23 mouse cellular contexts compared by ENCODE assay signal in genomic region chr4:89050551-89051199, GRCm38 (mm10).
"Had no signal": no experiment of that assay in that cellular context is flagged by ENCODE, and none has a peak within 500 bp of the region (broad histone marks: within the 10 kb centered on the region; RNA-seq: fewer than 3 reads in every experiment).

No protein-coding gene starts in this region.

- H3K4me3 ChIP-seq: heart, adult 2 months; heart, embryonic 13.5 days; heart, embryonic 15.5 days; hindbrain, embryonic 10.5 days; hindbrain, embryonic 12.5 days; intestine, embryonic 15.5 days; layer of hippocampus, adult 2 months; limb, embryonic 13.5 days; limb, embryonic 15.5 days; liver, embryonic 12.5 days had no signal

- H3K27ac ChIP-seq: heart, adult 2 months; heart, embryonic 13.5 days; heart, embryonic 15.5 days; hindbrain, embryonic 10.5 days; hindbrain, embryonic 12.5 days; hindbrain, embryonic 14.5 days; intestine, embryonic 15.5 days; layer of hippocampus, adult 2 months; limb, embryonic 13.5 days; limb, embryonic 15.5 days; liver, embryonic 12.5 days; liver, embryonic 14.5 days had no signal

- H3K27me3 ChIP-seq: heart, embryonic 13.5 days; heart, embryonic 15.5 days; hindbrain, embryonic 12.5 days; intestine, embryonic 15.5 days; limb, embryonic 13.5 days; limb, embryonic 15.5 days; liver, embryonic 12.5 days had no signal

- H3K36me3 ChIP-seq: heart, embryonic 13.5 days; heart, embryonic 15.5 days; hindbrain, embryonic 10.5 days; hindbrain, embryonic 12.5 days; intestine, embryonic 15.5 days; limb, embryonic 13.5 days; limb, embryonic 15.5 days; liver, embryonic 12.5 days had no signal

- H3K9ac ChIP-seq: heart, embryonic 13.5 days; heart, embryonic 15.5 days; hindbrain, embryonic 12.5 days; hindbrain, embryonic 14.5 days; intestine, embryonic 15.5 days; limb, embryonic 13.5 days; limb, embryonic 15.5 days; liver, embryonic 12.5 days; liver, embryonic 14.5 days had no signal

- DNase-seq: gastrocnemius, postnatal 14 days; gastrocnemius, postnatal 36 days; heart, adult 11 months; heart, adult 2 months; heart, postnatal 14 days; heart, postnatal 4 days; kidney, adult 18-20 months; kidney, adult 8-10 months; kidney, postnatal 10 days; kidney, postnatal 25 days; kidney, postnatal 4 days; left cerebral cortex, postnatal 4 days had no signal

- H3K9me3 ChIP-seq: heart, embryonic 13.5 days; heart, embryonic 15.5 days; hindbrain, embryonic 10.5 days; hindbrain, embryonic 12.5 days; intestine, embryonic 15.5 days; limb, embryonic 13.5 days; limb, embryonic 15.5 days; liver, embryonic 12.5 days had no signal

- H3K4me1 ChIP-seq: heart, embryonic 13.5 days; heart, embryonic 15.5 days; hindbrain, embryonic 10.5 days; hindbrain, embryonic 12.5 days; intestine, embryonic 15.5 days; limb, embryonic 13.5 days; limb, embryonic 15.5 days had no signal
